Mouse (Mus musculus) megakaryocyte, embryonic 14.5 days (primary cell): ENCODE measurements at regions not wholly inside any gene's neighbourhood (a gene's known extent, or its start where the extent isn't known, plus 50 kb on each side); places are given as distances from the start of the nearest gene placed in this dataset.

Source experiments
- H3K27me3 ChIP-seq: replicated peaks from 2 replicates; pipeline ENCODE3; 2012; ENCODE audit warnings: inconsistent platforms
- H3K36me3 ChIP-seq: replicated peaks from 2 replicates; pipeline ENCODE3; 2012; ENCODE audit warnings: low read length, inconsistent platforms, mixed read lengths
- H3K4me1 ChIP-seq: 2 replicates; pipeline ENCODE4 v1.6.1; 2012; ENCODE audit warnings: inconsistent platforms
- H3K4me3 ChIP-seq: replicated peaks from 2 replicates; pipeline ENCODE3; 2012; ENCODE audit warnings: moderate library complexity, mild to moderate bottlenecking, inconsistent platforms
- H3K9me3 ChIP-seq: 2 replicates; pipeline ENCODE4 v1.6.1; 2012; ENCODE audit warnings: inconsistent platforms
- FLI1 ChIP-seq: IDR thresholded peaks from 2 replicates; pipeline ENCODE4 v1.6.1; 2012; ENCODE audit warnings: low read length, inconsistent platforms, mixed read lengths
- GATA1 ChIP-seq: IDR thresholded peaks from 3 replicates; pipeline ENCODE4 v1.6.1; 2012; ENCODE audit warnings: mixed read lengths, low read length, inconsistent platforms, borderline replicate concordance

DNA sequence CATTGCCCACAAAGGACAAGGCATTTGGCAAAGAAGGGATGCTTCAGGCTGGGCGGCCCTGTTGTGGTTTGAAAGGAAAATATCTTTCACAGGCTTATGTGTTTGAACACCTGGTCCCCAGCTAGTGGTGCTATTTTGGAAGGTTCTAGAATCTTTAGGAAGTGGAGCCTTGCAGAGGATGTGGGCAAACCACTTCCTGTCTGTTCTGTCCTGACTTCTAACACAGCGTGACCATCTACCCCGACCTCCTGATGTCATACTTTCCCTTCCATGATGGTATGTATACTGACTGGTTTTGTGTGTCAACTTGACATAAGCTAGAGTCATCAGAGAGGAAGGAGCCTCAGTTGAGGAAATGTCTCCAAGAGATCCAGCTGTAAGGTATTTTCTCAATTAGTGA, 97.2 kb upstream of the Cops8 start:
- peaks cover 6% of the 10 kb centered on the region for H3K4me1 ChIP-seq
- no peak overlapping the region for H3K4me3 ChIP-seq
- no peaks in the 10 kb centered on the region for H3K36me3 ChIP-seq
- peaks cover 31% of the 10 kb centered on the region for H3K9me3 ChIP-seq
- TF ChIP-seq GATA1, result no peak
- TF ChIP-seq FLI1, result no peak
- no peaks in the 10 kb centered on the region for H3K27me3 ChIP-seq

DNA sequence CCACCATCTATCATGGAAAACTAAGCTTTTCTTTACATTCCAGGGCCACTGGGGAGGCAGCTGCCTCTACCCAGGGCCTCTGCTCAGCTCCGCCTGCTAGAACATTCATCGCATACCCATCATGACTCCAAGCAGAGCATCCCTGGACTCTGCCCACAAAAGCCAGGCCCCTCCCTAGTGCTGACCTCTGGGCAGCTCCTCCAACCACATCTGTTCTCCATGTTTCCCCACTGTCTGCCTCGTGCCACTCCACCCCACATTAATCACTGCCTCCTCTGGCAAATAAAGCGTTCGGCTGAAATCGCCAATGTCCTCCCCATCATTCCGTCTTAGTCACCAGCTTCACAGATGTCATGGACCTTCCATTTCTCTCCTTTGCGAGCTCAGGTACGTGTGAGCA, 96.2 kb upstream of the Cops8 start:
- TF ChIP-seq FLI1, result no peak
- TF ChIP-seq GATA1, result no peak

DNA sequence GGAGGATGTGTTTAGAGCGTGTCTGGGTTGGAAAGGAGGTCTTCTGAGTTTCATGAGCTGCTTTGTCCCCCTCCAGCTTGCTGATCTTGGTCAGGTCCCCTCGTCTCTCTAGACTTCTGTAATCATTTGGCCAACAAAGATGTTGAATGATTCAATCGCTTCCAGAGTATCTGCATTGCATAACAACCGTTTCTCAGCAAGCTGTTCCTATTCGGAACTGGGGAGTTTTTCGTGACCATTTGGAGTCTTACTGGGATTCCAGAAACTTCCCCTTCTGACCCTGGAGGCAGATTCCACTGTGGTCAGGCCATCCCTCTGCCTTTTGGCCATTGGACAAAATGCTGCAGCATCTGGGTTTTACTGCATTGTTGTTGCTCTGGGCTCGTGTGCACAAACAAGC, 93.4 kb upstream of the Cops8 start:
- Histone ChIP-seq H3K4me1 (peaks cover 6% of the 10 kb centered on the region), H3K27me3 (no peaks in the 10 kb centered on the region), H3K36me3 (no peaks in the 10 kb centered on the region), H3K9me3 (peaks cover 19% of the 10 kb centered on the region; the same call in 1 of the 2 replicates), H3K4me3 (no peak overlapping the region)
- no peak for TF ChIP-seq GATA1
- TF ChIP-seq FLI1, result no peak

More for the DNA sequence above, 96.2 kb upstream of the Cops8 start:
- Histone ChIP-seq H3K4me1 (peaks cover 6% of the 10 kb centered on the region), H3K27me3 (no peaks in the 10 kb centered on the region), H3K36me3 (no peaks in the 10 kb centered on the region), H3K9me3 (peaks cover 31% of the 10 kb centered on the region), H3K4me3 (no peak overlapping the region)

DNA sequence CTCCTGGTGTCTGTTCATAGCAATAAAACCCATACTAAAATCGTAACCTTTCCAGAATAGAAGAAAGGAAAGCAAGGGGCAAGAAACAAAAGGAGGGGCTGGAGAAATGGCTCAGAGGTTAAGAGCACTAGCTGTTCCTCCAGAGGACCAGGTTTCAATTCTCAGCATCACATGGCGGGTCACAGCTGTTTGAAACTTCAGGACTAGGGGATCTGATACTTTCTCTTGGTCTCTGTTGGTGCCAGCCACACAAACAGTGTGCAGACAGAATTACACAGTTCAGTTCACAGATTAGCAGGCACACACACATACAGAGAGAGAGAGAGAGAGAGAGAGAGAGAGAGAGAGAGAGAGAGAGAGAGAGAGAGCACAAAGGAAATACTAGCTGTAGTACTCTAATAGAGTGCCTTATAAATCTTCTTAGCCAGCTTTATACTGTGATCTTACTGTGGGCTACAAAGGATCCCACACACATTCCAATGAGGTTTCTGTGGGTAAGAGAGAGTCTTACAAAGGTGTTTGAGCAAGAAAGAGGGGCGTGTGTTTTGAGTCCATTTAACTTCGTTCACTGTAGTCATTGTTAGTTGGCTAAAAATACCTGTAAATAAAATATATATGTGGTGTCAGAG, 89.2 kb upstream of the Cops8 start:
- Histone ChIP-seq H3K4me1 (no peaks in the 10 kb centered on the region), H3K27me3 (no peaks in the 10 kb centered on the region), H3K36me3 (no peaks in the 10 kb centered on the region), H3K4me3 (no peak overlapping the region), H3K9me3 (peaks cover 19% of the 10 kb centered on the region; the same call in 1 of the 2 replicates)
- TF ChIP-seq GATA1, result no peak
- TF ChIP-seq FLI1, result no peak

DNA sequence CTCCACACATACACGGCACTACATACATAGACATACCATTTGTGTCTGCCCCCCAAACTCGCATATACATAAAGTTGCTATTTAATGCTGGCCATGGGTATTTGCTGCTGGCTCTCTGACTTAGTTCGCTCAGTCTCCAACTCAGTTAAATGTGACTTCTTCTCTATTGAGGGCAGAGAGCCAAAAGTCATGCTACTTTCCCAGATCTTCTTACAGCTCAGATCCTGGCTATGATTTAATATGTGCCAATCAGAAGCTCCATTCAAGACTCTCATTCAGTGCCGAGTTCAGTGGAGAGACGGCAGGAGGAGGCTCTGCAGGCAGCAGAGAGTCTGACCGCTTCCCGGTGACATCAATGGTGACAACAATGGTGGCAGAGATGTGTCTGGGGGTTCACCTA, 88.6 kb upstream of the Cops8 start:
- Histone ChIP-seq H3K4me1 (no peaks in the 10 kb centered on the region), H3K9me3 (peaks cover 13% of the 10 kb centered on the region; the same call in 1 of the 2 replicates), H3K36me3 (no peaks in the 10 kb centered on the region), H3K27me3 (no peaks in the 10 kb centered on the region), H3K4me3 (no peak overlapping the region)
- TF ChIP-seq FLI1, result no peak
- TF ChIP-seq GATA1, result no peak

DNA sequence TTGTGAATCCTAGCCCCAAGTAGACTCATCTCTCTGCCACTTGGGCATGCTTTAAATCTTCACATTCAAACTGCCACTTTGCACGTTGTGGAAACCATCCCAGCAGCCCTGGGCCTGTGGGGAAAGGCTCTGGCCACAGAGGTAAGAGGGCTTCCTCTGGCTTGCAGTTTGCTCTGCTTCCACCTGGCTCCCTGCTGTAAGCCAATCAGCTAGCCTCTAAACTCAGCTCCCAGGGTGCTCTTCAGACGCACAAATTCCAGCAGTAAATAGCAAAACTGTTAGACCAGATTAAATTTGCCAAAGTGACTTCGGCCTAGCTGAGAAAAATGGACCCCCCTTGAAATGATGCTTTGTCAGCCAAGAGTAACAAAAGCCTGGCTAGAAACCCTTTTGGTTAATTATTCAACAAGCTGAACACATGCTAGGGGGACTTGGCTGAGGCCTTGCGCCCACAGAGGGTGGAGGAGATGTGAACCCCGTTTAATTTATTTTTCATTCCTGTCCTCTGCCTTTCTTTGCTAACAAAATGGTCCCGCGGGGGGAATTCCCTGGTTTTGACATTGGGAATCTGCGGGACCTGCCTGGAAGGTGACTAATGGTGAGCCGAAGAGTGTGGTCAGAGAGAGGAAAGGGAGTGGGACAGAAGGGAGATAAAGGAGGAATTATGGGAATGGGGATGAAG, 84.1 kb upstream of the Cops8 start:
- Histone ChIP-seq H3K27me3 (no peaks in the 10 kb centered on the region), H3K9me3 (no peaks in the 10 kb centered on the region), H3K4me1 (no peaks in the 10 kb centered on the region), H3K36me3 (no peaks in the 10 kb centered on the region), H3K4me3 (no peak overlapping the region)
- TF ChIP-seq FLI1 (no peak), GATA1 (no peak)

DNA sequence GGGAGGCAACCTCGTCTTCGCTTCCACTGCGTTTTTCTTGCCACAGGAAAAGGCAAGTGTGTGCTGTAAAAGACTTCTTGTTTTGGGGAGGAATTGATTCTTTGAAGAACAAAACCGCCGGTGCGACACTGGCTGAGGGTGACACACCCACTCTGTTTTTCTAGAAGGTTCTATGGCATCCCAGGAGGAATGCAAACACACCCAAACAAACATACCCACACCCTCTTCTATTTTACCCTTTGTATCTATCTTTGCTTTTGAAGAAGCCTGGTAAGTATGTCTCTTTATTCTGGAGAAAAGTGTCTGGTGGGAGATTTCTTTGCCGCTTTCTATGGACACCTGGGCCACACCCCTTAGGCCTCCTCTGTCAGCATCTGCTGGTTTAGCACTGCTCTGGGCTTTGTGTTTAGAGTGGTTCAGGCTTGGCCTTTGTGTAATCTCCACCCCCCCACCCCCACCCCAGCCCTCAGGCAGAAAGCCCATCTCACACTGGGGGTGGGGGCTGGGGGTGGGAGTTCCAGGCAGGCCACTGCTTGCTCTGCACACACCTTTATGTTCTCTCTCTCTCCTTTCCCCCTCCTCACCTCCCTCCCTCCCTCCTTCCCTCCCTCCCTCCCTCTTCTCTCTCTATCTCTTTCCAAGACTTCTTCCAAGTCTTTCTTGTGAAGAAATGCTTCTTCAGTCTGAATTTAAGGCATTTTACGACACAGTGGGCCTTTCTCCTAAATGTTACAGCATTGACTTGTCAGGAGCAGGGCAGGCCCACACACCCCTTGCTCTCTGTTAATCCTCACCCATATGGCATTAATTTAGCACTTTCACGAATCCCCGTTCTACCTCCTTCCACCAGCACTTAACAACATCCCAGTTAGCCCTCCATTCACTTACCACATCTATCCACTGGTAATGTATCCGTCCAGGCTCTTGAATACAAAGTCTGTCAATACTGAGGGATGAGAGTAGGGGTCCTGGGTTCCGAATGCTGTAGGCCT, 83.2 kb upstream of the Cops8 start:
- Histone ChIP-seq H3K4me3 (no peak overlapping the region), H3K36me3 (no peaks in the 10 kb centered on the region), H3K4me1 (no peaks in the 10 kb centered on the region), H3K27me3 (no peaks in the 10 kb centered on the region), H3K9me3 (no peaks in the 10 kb centered on the region)
- TF ChIP-seq FLI1 (no peak), GATA1 (no peak)

DNA sequence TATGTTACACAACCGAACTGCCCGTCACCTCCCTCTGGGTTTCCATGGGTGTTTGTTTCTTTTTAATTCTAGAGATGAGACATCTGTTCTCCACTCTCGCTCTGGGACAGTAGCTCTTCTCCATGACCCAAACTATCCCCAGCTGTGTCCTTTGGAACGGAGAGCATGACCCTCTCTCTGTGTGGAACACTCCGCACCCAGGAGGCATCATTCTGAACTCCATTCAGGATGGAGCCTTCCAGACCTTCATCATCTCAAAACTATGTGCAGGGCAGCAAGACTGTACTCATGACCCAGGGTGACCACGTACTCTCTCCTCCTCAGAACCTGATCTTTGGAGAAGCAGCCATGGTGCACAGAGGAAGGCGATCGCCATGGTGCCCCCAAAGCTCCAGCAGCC, 80.5 kb upstream of the Cops8 start:
- Histone ChIP-seq H3K9me3 (no peaks in the 10 kb centered on the region), H3K36me3 (no peaks in the 10 kb centered on the region), H3K4me3 (no peak overlapping the region), H3K4me1 (no peaks in the 10 kb centered on the region), H3K27me3 (no peaks in the 10 kb centered on the region)
- no peak for TF ChIP-seq FLI1
- TF ChIP-seq GATA1, result no peak

DNA sequence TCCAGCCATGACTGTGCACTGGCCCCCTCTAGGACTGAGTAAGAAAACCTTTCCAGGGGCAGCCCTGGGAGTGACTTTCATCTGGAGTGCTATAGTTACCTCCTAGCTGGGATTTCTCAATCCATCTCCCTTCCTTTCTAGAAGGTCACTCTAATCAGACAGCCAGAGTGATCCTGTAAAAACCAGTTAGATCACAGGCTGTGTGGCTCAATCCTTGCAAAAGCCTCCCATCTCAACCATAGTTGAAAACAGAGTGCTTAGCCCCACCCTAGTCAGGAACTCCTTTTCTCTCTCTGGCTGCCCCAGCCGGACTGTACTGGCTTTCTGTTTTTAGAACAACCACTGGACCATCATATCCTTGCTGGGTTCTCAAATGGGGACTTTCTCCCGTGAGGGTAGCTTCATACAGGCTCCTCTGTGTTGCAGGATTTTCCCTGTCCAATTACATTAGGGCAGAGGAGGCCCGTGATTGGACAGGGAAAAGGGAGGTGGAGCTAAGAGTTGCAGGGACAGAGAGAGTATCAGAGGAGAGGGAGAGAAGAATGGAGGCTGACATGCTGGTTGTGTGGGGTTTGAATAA, 78.0 kb upstream of the Cops8 start:
- peaks cover 6% of the 10 kb centered on the region for H3K9me3 ChIP-seq

More for the DNA sequence above, 78.0 kb upstream of the Cops8 start:
- Histone ChIP-seq H3K4me3 (no peak overlapping the region), H3K27me3 (no peaks in the 10 kb centered on the region), H3K36me3 (no peaks in the 10 kb centered on the region), H3K4me1 (no peaks in the 10 kb centered on the region)
- TF ChIP-seq GATA1 (no peak), FLI1 (no peak)
